9 mouse cellular contexts compared by ENCODE assay signal in genomic region chr6:43265363-43266041, GRCm38 (mm10). TPM values are rescaled to one million over a fixed set of nuclear protein-coding genes. Genes with fewer than 3 reads are reported as not detected.
DNase-seq lines count a peak whose midpoint lies in the region; ATAC-seq and TF ChIP-seq lines count a peak whose summit lies in the region.
"Had no signal": no experiment of that assay in that cellular context is flagged by ENCODE, and none has a peak within 500 bp of the region (broad histone marks: within the 10 kb centered on the region; RNA-seq: fewer than 3 reads in every experiment).

Gene Arhgef5, plus strand, starts transcription at chr6:43265582.

- H3K4me1 ChIP-seq in erythroblast, embryonic 14.5 days (ENCODE audit: control insufficient read depth) = no peaks in the 10 kb centered on the region
- H3K4me1 ChIP-seq in embryonic facial prominence, embryonic 10.5 days = peaks cover 16% of the 10 kb centered on the region
- peaks cover 7% of the 10 kb centered on the region for H3K4me1 ChIP-seq in heart, embryonic 15.5 days (replicated peaks)
- peaks cover 4% of the 10 kb centered on the region; the same call in 1 of the 2 replicates for H3K4me1 ChIP-seq in kidney, postnatal 0 days (replicated peaks; ENCODE audit: insufficient read depth, low read length)
- peaks cover 6% of the 10 kb centered on the region; the same call in 1 of the 2 replicates for H3K4me1 ChIP-seq in small intestine, adult 2 months (ENCODE audit: control insufficient read depth, insufficient read depth, insufficient read length, low read length)

- peaks cover 32% of the 10 kb centered on the region for H3K27me3 ChIP-seq in erythroblast, embryonic 14.5 days (ENCODE audit: control insufficient read depth)
- peaks cover 39% of the 10 kb centered on the region for H3K27me3 ChIP-seq in embryonic facial prominence, embryonic 10.5 days (replicated peaks; ENCODE audit: low read depth, poor library complexity, severe bottlenecking)
- H3K27me3 ChIP-seq in heart, embryonic 15.5 days = no peaks in the 10 kb centered on the region
- no peaks in the 10 kb centered on the region for H3K27me3 ChIP-seq in kidney, postnatal 0 days (ENCODE audit: insufficient read depth, low read length)
- no peaks in the 10 kb centered on the region for H3K27me3 ChIP-seq in small intestine, adult 2 months (ENCODE audit: control insufficient read depth, insufficient read depth, low read length)

- 1% methylated on average over 48 of the region's 48 CpGs for WGBS in embryonic facial prominence, embryonic 10.5 days
- under 1% methylated on average over 47 of the region's 48 CpGs for WGBS in heart, embryonic 15.5 days
- WGBS in kidney, postnatal 0 days = under 1% methylated on average over 44 of the region's 48 CpGs
- 1% methylated on average over 48 of the region's 48 CpGs for WGBS in small intestine, adult 2 months

- peak within 1 kb of the TSS; percentile 86 for H3K27ac ChIP-seq in embryonic facial prominence, embryonic 10.5 days (replicated peaks)
- H3K27ac ChIP-seq in heart, embryonic 15.5 days = peak within 1 kb of the TSS; percentile 76
- H3K27ac ChIP-seq in kidney, postnatal 0 days = peak within 1 kb of the TSS; percentile 68
- H3K27ac ChIP-seq in small intestine, adult 2 months (ENCODE audit: insufficient read depth, low read depth, low read length) = peak within 1 kb of the TSS; percentile 81

- no peak for TF ChIP-seq CTCF in kidney, postnatal 0 days (IDR thresholded peaks at IDR 0.05; ENCODE audit: low read depth)
- TF ChIP-seq CTCF in small intestine, adult 2 months (IDR thresholded peaks at IDR 0.05; ENCODE audit: extremely low read depth, insufficient read length, insufficient replicate concordance, low read depth, low read length) = no peak

- no peaks in the 10 kb centered on the region for H3K36me3 ChIP-seq in erythroblast, embryonic 14.5 days (ENCODE audit: control insufficient read depth)
- no peaks in the 10 kb centered on the region for H3K36me3 ChIP-seq in embryonic facial prominence, embryonic 10.5 days (replicated peaks)
- no peaks in the 10 kb centered on the region for H3K36me3 ChIP-seq in heart, embryonic 15.5 days
- H3K36me3 ChIP-seq in kidney, postnatal 0 days (ENCODE audit: insufficient read depth, low read length) = no peaks in the 10 kb centered on the region
- H3K36me3 ChIP-seq in small intestine, adult 2 months (ENCODE audit: control insufficient read depth, insufficient read depth, low read length) = no peaks in the 10 kb centered on the region

- H3K9ac ChIP-seq in heart, embryonic 15.5 days = peak within 1 kb of the TSS; percentile 76
- peak within 1 kb of the TSS; percentile 75 for H3K9ac ChIP-seq in kidney, postnatal 0 days (ENCODE audit: low read depth, low read length)

- intact Hi-C loops in left cerebral cortex, postnatal 25 days (cut with DNase I) = no loop called here

- peak within 1 kb of the TSS; percentile 44 for H3K4me3 ChIP-seq in erythroblast, embryonic 14.5 days (replicated peaks)
- H3K4me3 ChIP-seq in embryonic facial prominence, embryonic 10.5 days = peak within 1 kb of the TSS; percentile 74
- peak within 1 kb of the TSS; percentile 77 for H3K4me3 ChIP-seq in heart, embryonic 15.5 days
- H3K4me3 ChIP-seq in kidney, postnatal 0 days (replicated peaks; ENCODE audit: low read depth, low read length) = peak within 1 kb of the TSS; percentile 59
- peak within 1 kb of the TSS; percentile 85 for H3K4me3 ChIP-seq in small intestine, adult 2 months (ENCODE audit: low read depth, low read length)

- H3K4me2 ChIP-seq in heart, embryonic 15.5 days = peak within 1 kb of the TSS; percentile 92
- H3K4me2 ChIP-seq in kidney, postnatal 0 days (ENCODE audit: low read length) = peak within 1 kb of the TSS; percentile 77

- DNase-seq in embryonic facial prominence, embryonic 10.5 days (ENCODE audit: low spot score) = peak; percentile 64
- DNase-seq in kidney, postnatal 0 days (ENCODE audit: low spot score) = peak; percentile 65
- peak; percentile 91 for DNase-seq in lung, postnatal 36 days
- no peak for DNase-seq in left cerebral cortex, postnatal 25 days (ENCODE audit: low spot score in 2 of 2)

- no peak for ATAC-seq in erythroblast, adult 5-6 weeks (replicated peaks; ENCODE audit: low FRiP score, poor library complexity, severe bottlenecking)
- ATAC-seq in heart, embryonic 15.5 days (replicated peaks; ENCODE audit: insufficient number of reproducible peaks, insufficient read depth, low FRiP score, low read depth) = peak; percentile 57
- peak; percentile 89 for ATAC-seq in kidney, postnatal 0 days (replicated peaks; ENCODE audit: low FRiP score, low read depth)

- peak; percentile 83 for TF ChIP-seq POLR2A in small intestine, adult 2 months (IDR thresholded peaks at IDR 0.05; ENCODE audit: low read depth, low read length)

- no peaks in the 10 kb centered on the region for H3K9me3 ChIP-seq in erythroblast, embryonic 14.5 days (ENCODE audit: control insufficient read depth, low read length)
- H3K9me3 ChIP-seq in embryonic facial prominence, embryonic 10.5 days = no peaks in the 10 kb centered on the region
- no peaks in the 10 kb centered on the region for H3K9me3 ChIP-seq in heart, embryonic 15.5 days (replicated peaks)
- no peaks in the 10 kb centered on the region for H3K9me3 ChIP-seq in kidney, postnatal 0 days (replicated peaks; ENCODE audit: low read length)

RNA-seq across cellular contexts. Expression of gene Arhgef5, which starts in this region (rescaled TPM):
- polyA plus RNA-seq in erythroblast, embryonic 14.5 days (2012) = 0.01 TPM in 1 of 2 replicates, not detected in the other
- total RNA-seq in erythroblast, adult 5-6 weeks (2015; ENCODE audit: low replicate concordance) = not detected in 2 replicates
- total RNA-seq in erythroblast, adult 5-6 weeks (2017; ENCODE audit: low replicate concordance) = 0.17 TPM in 1 of 2 replicates, not detected in the other
- 7.4 and 7.8 TPM in 2 replicates for polyA plus RNA-seq in embryonic facial prominence, embryonic 10.5 days (2016; fragmentation: Nextera tagmentation; extraction: Ambion mirVana)
- polyA plus RNA-seq in heart, embryonic 15.5 days (2015; fragmentation: Nextera tagmentation; extraction: Ambion mirVana) = 5.9 and 8.1 TPM in 2 replicates
- polyA plus RNA-seq in kidney, postnatal 0 days (2015; fragmentation: Nextera tagmentation; extraction: Ambion mirVana) = 16.2 and 16.4 TPM in 2 replicates
- 19.6 and 47.1 TPM in 2 replicates for polyA plus RNA-seq in small intestine, adult 2 months (2012; rRNA removed)
- 1 to 10 TPM; 2.6 to 3.4 TPM for total RNA-seq in left cerebral cortex, postnatal 25 days (2021)
- total RNA-seq: MEL had no signal

Comparison
In these comparisons a context has a peak if more than half of its experiments do, and no peak if none do; other contexts are left out.
1. DNase-seq: peak in embryonic facial prominence, embryonic 10.5 days (single experiment), kidney, postnatal 0 days (single experiment) and lung, postnatal 36 days (single experiment); none in left cerebral cortex, postnatal 25 days (0 of 2).
2. Peak in every context shown above with its lines, with median percentiles within 50 percentile points of each other: H3K4me3 ChIP-seq and H3K27ac ChIP-seq.